Mouse (Mus musculus) testis, adult 2 months (tissue): Measurements from ENCODE around the gene Ndufa12.

Experiments used
- CTCF ChIP-seq: fragments of 200-500 bp; IDR thresholded peaks from 2 replicates; pipeline ENCODE4 v1.5.1; 2012; ENCODE audit warnings: low read depth, mild to moderate bottlenecking, inconsistent platforms, low read length, moderate library complexity; ENCODE audit not compliant: control insufficient read depth, insufficient read depth, insufficient replicate concordance
- POLR2A ChIP-seq: fragments of 200-500 bp; IDR thresholded peaks from 2 replicates; pipeline ENCODE4 v1.6.1; 2012; ENCODE audit warnings: low read depth, mild to moderate bottlenecking, inconsistent platforms, low read length, moderate library complexity; ENCODE audit not compliant: control insufficient read depth

DNA sequence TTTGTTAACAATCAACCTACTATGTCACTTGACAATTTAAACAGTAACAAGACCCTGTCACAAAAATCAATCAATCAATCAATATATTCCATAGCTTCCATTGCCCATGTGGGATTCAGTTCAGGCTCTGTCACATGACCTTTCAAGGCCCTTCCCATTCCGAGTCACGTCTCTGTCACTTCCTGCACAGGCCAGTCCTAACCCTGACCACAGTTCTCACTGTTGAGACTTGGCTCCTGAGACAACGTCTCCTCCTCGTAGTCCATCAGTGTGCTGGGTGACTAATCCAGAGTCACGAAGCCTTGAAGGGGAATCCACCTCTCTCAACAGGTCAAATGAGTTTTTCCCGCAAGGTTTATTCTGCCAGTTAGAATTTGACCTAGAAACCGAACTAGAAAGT, 23.9 kb upstream of the Ndufa12 start:
- TF ChIP-seq POLR2A, result no peak
- no peak for TF ChIP-seq CTCF
